Mouse (Mus musculus): ENCODE measurements at regions not wholly inside any gene's neighbourhood (a gene's known extent, or its start where the extent isn't known, plus 50 kb on each side); places are given as distances from the start of the nearest gene placed in this dataset.

- CTCF ChIA-PET: no interaction called here
- POLR2A ChIA-PET: no interaction called here
Observed at GRCm38 (mm10) chr3:99822735-99823134, 62.5 kb upstream of the Spag17 start.

- CTCF ChIA-PET: no interaction called here
- POLR2A ChIA-PET: no interaction called here
Observed at GRCm38 (mm10) chr3:99823256-99823655, 62.0 kb upstream of the Spag17 start.

Measured in embryonic stem cell, embryonic (primary cell).